Mouse (Mus musculus): ENCODE data around the gene Adal.

DNA sequence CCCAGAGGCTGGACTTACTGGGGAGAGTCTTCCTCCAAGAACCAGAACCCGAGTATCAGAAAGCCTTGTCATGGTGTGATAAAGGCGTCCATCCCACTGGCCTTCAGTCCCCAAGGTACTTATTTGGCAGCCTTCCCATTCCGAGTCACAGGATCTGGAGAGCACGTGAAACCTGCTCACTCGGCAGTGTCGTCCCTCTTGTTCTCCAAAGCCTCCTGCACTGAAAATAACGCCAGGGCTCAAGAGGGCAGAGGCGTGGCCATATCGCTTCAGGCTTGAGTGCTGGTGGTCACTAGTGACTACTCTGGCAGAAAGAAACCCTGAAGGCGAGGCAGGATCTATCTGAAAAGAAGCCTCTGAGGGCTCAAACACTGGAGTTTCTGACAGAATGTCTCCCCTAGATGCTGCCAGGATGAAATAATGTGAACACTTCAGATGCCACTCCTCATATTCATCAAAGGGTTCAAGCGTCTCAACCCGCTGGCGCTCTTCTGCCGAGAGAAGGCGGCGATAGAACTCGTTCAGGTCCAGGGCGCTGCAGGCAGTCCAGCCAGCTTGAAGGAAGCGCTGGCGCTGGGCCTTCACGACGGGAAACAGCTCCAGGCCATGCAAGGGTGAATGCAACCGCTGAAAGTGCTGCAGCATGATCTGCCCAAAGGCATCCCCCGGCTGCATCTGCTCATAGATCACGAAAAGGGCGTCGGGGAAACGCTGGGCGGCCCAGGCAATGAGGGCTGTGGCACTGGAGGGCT is 786 bp upstream of the Adal start:
- TF ChIP-seq CTCF (conservative IDR thresholded peaks at IDR 0.05; ENCODE audit: low read length) (no peak), POU5F1 (IDR thresholded peaks at IDR 0.05; ENCODE audit: borderline replicate concordance, low read length) (no peak)
